In genomic region chr14:46077406-46078131, GRCm38 (mm10) we compare ENCODE assay signal across 14 mouse cellular contexts.
DNase-seq lines count a peak whose midpoint lies in the region; ATAC-seq lines count a peak whose summit lies in the region.
"Had no signal": no experiment of that assay in that cellular context is flagged by ENCODE, and none has a peak within 500 bp of the region (broad histone marks: within the 10 kb centered on the region; RNA-seq: fewer than 3 reads in every experiment).

No protein-coding gene starts in this region.

- 75% methylated on average over 11 of the region's 11 CpGs for WGBS in hindbrain, embryonic 13.5 days
- 91% methylated on average over 11 of the region's 11 CpGs for WGBS in hindbrain, embryonic 10.5 days
- 47% methylated on average over 11 of the region's 11 CpGs for WGBS in forebrain, embryonic 14.5 days
- WGBS in neural tube, embryonic 13.5 days, result 71% methylated on average over 11 of the region's 11 CpGs
- 77% methylated on average over 11 of the region's 11 CpGs for WGBS in intestine, embryonic 15.5 days

- no peaks in the 10 kb centered on the region; the same call in 1 of the 2 replicates for H3K4me1 ChIP-seq in hindbrain, embryonic 13.5 days (replicated peaks)
- H3K4me1 ChIP-seq in hindbrain, embryonic 10.5 days (replicated peaks), result no peaks in the 10 kb centered on the region
- no peaks in the 10 kb centered on the region for H3K4me1 ChIP-seq in forebrain, embryonic 14.5 days (ENCODE audit: control insufficient read depth, insufficient read depth, low read length)
- 0 out of 2 replicates have a peak, but pooled peaks cover 4% of the 10 kb centered on the region for H3K4me1 ChIP-seq in neural tube, embryonic 13.5 days (replicated peaks)
- H3K4me1 ChIP-seq in intestine, embryonic 15.5 days (replicated peaks), result no peaks in the 10 kb centered on the region
- H3K4me1 ChIP-seq: kidney, embryonic 15.5 days had no signal

- peak; percentile 86 for ATAC-seq in hindbrain, embryonic 13.5 days (ENCODE audit: low FRiP score)
- peak; percentile 68 for ATAC-seq in forebrain, embryonic 14.5 days
- peak; percentile 89 for ATAC-seq in neural tube, embryonic 13.5 days (ENCODE audit: low read depth)
- no peak for ATAC-seq in intestine, embryonic 15.5 days
- ATAC-seq in erythroblast, adult 5-6 weeks (replicated peaks; ENCODE audit: low FRiP score, poor library complexity, severe bottlenecking), result no peak

- no peak overlapping the region for H3K9ac ChIP-seq in hindbrain, embryonic 13.5 days
- no peak overlapping the region for H3K9ac ChIP-seq in forebrain, embryonic 14.5 days (ENCODE audit: low read length)
- H3K9ac ChIP-seq in neural tube, embryonic 13.5 days, result no peak overlapping the region
- H3K9ac ChIP-seq in intestine, embryonic 15.5 days, result no peak overlapping the region
- H3K9ac ChIP-seq: kidney, embryonic 15.5 days had no signal

- no peak for DNase-seq in hindbrain, embryonic 10.5 days (ENCODE audit: low spot score)
- DNase-seq in forebrain, embryonic 14.5 days (ENCODE audit: low spot score), result peak; percentile 67
- peak; percentile 22 for DNase-seq in hindlimb bud, embryonic 11.5 days (ENCODE audit: extremely low spot score, low read depth, low spot score)
- DNase-seq in adrenal gland, adult 8-10 months, result no peak
- DNase-seq: cerebellum, adult 11 months; gastrocnemius, adult 2 months; thymus, postnatal 25 days had no signal

- H3K36me3 ChIP-seq in hindbrain, embryonic 13.5 days, result no peaks in the 10 kb centered on the region
- no peaks in the 10 kb centered on the region for H3K36me3 ChIP-seq in hindbrain, embryonic 10.5 days
- H3K36me3 ChIP-seq in forebrain, embryonic 14.5 days (ENCODE audit: control insufficient read depth, insufficient read depth, low read length), result no peaks in the 10 kb centered on the region
- H3K36me3 ChIP-seq in neural tube, embryonic 13.5 days, result no peaks in the 10 kb centered on the region
- H3K36me3 ChIP-seq in intestine, embryonic 15.5 days, result no peaks in the 10 kb centered on the region
- H3K36me3 ChIP-seq: G1E; kidney, embryonic 15.5 days had no signal

- H3K4me3 ChIP-seq in hindbrain, embryonic 13.5 days, result no peak overlapping the region
- H3K4me3 ChIP-seq in hindbrain, embryonic 10.5 days, result no peak overlapping the region
- no peak overlapping the region for H3K4me3 ChIP-seq in forebrain, embryonic 14.5 days (ENCODE audit: low read depth, low read length)
- H3K4me3 ChIP-seq in neural tube, embryonic 13.5 days, result no peak overlapping the region
- H3K4me3 ChIP-seq in intestine, embryonic 15.5 days (replicated peaks), result no peak overlapping the region
- H3K4me3 ChIP-seq: gastrocnemius, adult 2 months; kidney, embryonic 15.5 days had no signal

- H3K27me3 ChIP-seq in hindbrain, embryonic 13.5 days, result no peaks in the 10 kb centered on the region
- H3K27me3 ChIP-seq in hindbrain, embryonic 10.5 days (ENCODE audit: insufficient read depth, poor library complexity, severe bottlenecking), result no peaks in the 10 kb centered on the region
- H3K27me3 ChIP-seq in forebrain, embryonic 14.5 days (replicated peaks; ENCODE audit: control insufficient read depth, insufficient read depth, low read length), result no peaks in the 10 kb centered on the region
- no peaks in the 10 kb centered on the region for H3K27me3 ChIP-seq in neural tube, embryonic 13.5 days
- H3K27me3 ChIP-seq in intestine, embryonic 15.5 days (replicated peaks), result no peaks in the 10 kb centered on the region
- H3K27me3 ChIP-seq: kidney, embryonic 15.5 days had no signal

- H3K27ac ChIP-seq in hindbrain, embryonic 13.5 days, result no peak overlapping the region
- H3K27ac ChIP-seq in hindbrain, embryonic 10.5 days, result no peak overlapping the region
- no peak overlapping the region for H3K27ac ChIP-seq in forebrain, embryonic 14.5 days (ENCODE audit: low read depth, low read length)
- no peak overlapping the region for H3K27ac ChIP-seq in neural tube, embryonic 13.5 days (replicated peaks)
- no peak overlapping the region for H3K27ac ChIP-seq in intestine, embryonic 15.5 days
- H3K27ac ChIP-seq: gastrocnemius, adult 2 months; kidney, embryonic 15.5 days; macrophage had no signal

- H3K9me3 ChIP-seq in hindbrain, embryonic 13.5 days, result no peaks in the 10 kb centered on the region
- no peaks in the 10 kb centered on the region for H3K9me3 ChIP-seq in hindbrain, embryonic 10.5 days
- no peaks in the 10 kb centered on the region for H3K9me3 ChIP-seq in forebrain, embryonic 14.5 days (replicated peaks; ENCODE audit: control insufficient read depth, low read length)
- no peaks in the 10 kb centered on the region for H3K9me3 ChIP-seq in neural tube, embryonic 13.5 days
- no peaks in the 10 kb centered on the region for H3K9me3 ChIP-seq in intestine, embryonic 15.5 days
- H3K9me3 ChIP-seq: G1E; kidney, embryonic 15.5 days had no signal

- H3K4me2 ChIP-seq in hindbrain, embryonic 13.5 days, result no peak overlapping the region
- H3K4me2 ChIP-seq in forebrain, embryonic 14.5 days (ENCODE audit: low read length), result no peak overlapping the region
- H3K4me2 ChIP-seq in neural tube, embryonic 13.5 days, result no peak overlapping the region
- no peak overlapping the region for H3K4me2 ChIP-seq in intestine, embryonic 15.5 days (replicated peaks)
- H3K4me2 ChIP-seq: kidney, embryonic 15.5 days had no signal

Comparison
In these comparisons a context has a peak if more than half of its experiments do, and no peak if none do; other contexts are left out.
1. ATAC-seq: peak in hindbrain, embryonic 13.5 days (single experiment), forebrain, embryonic 14.5 days (single experiment) and neural tube, embryonic 13.5 days (single experiment); none in intestine, embryonic 15.5 days (single experiment) and erythroblast, adult 5-6 weeks (single experiment).
2. DNase-seq: peak in forebrain, embryonic 14.5 days (single experiment) and hindlimb bud, embryonic 11.5 days (single experiment); none in hindbrain, embryonic 10.5 days (single experiment) and adrenal gland, adult 8-10 months (single experiment).